Mouse (Mus musculus): ENCODE measurements around the gene Celf5. TPM values are rescaled to one million over a fixed set of nuclear protein-coding genes. Genes with fewer than 3 reads are reported as not detected.

Gene Celf5
- total and polyA plus RNA-seq, 2 experiments, result not detected

- peak within 1 kb of the TSS; percentile 47 for H3K9ac ChIP-seq (ENCODE audit: low read depth, low read length)
- H3K4me1 ChIP-seq (ENCODE audit: control insufficient read depth, insufficient read depth, low read length), result peaks cover 2% of the 10 kb centered on the region
- peak within 1 kb of the TSS; percentile 31 for H3K4me3 ChIP-seq (ENCODE audit: insufficient read depth, low read depth, low read length)
- DNase-seq (ENCODE audit: extremely low read depth, low read depth, low spot score), result no peak
- peaks cover 11% of the 10 kb centered on the region; the same call in 1 of the 2 replicates for H3K79me2 ChIP-seq (ENCODE audit: control insufficient read depth, insufficient read depth, low read length)
- H3K27me3 ChIP-seq (ENCODE audit: control insufficient read depth, insufficient read depth, low read length), result no peaks in the 10 kb centered on the region
- WGBS, result 80% methylated on average over 3 of the region's 3 CpGs
- H3K36me3 ChIP-seq (ENCODE audit: control insufficient read depth, insufficient read depth, low read length), result no peaks in the 10 kb centered on the region
- no peak within 1 kb of the TSS for H3K27ac ChIP-seq (replicated peaks; ENCODE audit: insufficient read depth, low read depth, low read length)
- TF ChIP-seq CTCF (IDR thresholded peaks at IDR 0.05; ENCODE audit: low read depth, low read length) (no peak), POLR2A (IDR thresholded peaks at IDR 0.05; ENCODE audit: extremely low read depth, insufficient read depth, low read length) (no peak)
These were observed 17.5 kb upstream of the Celf5 start, which contains the start of gene S1pr4 for GRCm38 (mm10) chr10:81500032-81500431. Gene S1pr4 (minus strand): TSS chr10:81500132.

- Histone ChIP-seq H3K27ac (replicated peaks; ENCODE audit: insufficient read depth, low read depth, low read length) (no peak overlapping the region), H3K9ac (ENCODE audit: low read depth, low read length) (peak overlapping the region; percentile 47), H3K27me3 (ENCODE audit: control insufficient read depth, insufficient read depth, low read length) (no peaks in the 10 kb centered on the region), H3K4me1 (ENCODE audit: control insufficient read depth, insufficient read depth, low read length) (peaks cover 9% of the 10 kb centered on the region), H3K36me3 (ENCODE audit: control insufficient read depth, insufficient read depth, low read length) (no peaks in the 10 kb centered on the region), H3K4me3 (ENCODE audit: insufficient read depth, low read depth, low read length) (peak overlapping the region; percentile 31), H3K79me2 (ENCODE audit: control insufficient read depth, insufficient read depth, low read length) (peaks cover 17% of the 10 kb centered on the region; the same call in 1 of the 2 replicates)
- 0 out of 2 replicates have a peak, but pooled peaks have one; percentile 10 for TF ChIP-seq POLR2A (IDR thresholded peaks at IDR 0.05; ENCODE audit: extremely low read depth, insufficient read depth, low read length)
- TF ChIP-seq CTCF (IDR thresholded peaks at IDR 0.05; ENCODE audit: low read depth, low read length), result no peak
- WGBS, result 74% methylated on average over 23 of the region's 23 CpGs
- DNase-seq (ENCODE audit: extremely low read depth, low read depth, low spot score), result no peak
These were observed 16.9 kb upstream of the Celf5 start for GRCm38 (mm10) chr10:81499250-81499901.

- Histone ChIP-seq H3K79me2 (ENCODE audit: control insufficient read depth, insufficient read depth, low read length) (peaks cover 17% of the 10 kb centered on the region; the same call in 1 of the 2 replicates), H3K9ac (ENCODE audit: low read depth, low read length) (peak overlapping the region; percentile 47), H3K27ac (replicated peaks; ENCODE audit: insufficient read depth, low read depth, low read length) (no peak overlapping the region), H3K4me1 (ENCODE audit: control insufficient read depth, insufficient read depth, low read length) (peaks cover 9% of the 10 kb centered on the region), H3K27me3 (ENCODE audit: control insufficient read depth, insufficient read depth, low read length) (no peaks in the 10 kb centered on the region), H3K36me3 (ENCODE audit: control insufficient read depth, insufficient read depth, low read length) (no peaks in the 10 kb centered on the region), H3K4me3 (ENCODE audit: insufficient read depth, low read depth, low read length) (peak overlapping the region; percentile 31)
- DNase-seq (ENCODE audit: extremely low read depth, low read depth, low spot score), result no peak
- 88% methylated on average over 38 of the region's 38 CpGs for WGBS
- TF ChIP-seq POLR2A (IDR thresholded peaks at IDR 0.05; ENCODE audit: extremely low read depth, insufficient read depth, low read length) (no peak), CTCF (IDR thresholded peaks at IDR 0.05; ENCODE audit: low read depth, low read length) (no peak)
These were observed 16.1 kb upstream of the Celf5 start for GRCm38 (mm10) chr10:81498316-81499249.

- no peak overlapping the region for H3K9ac ChIP-seq (ENCODE audit: low read depth, low read length)
- no peaks in the 10 kb centered on the region for H3K36me3 ChIP-seq (ENCODE audit: control insufficient read depth, insufficient read depth, low read length)
- DNase-seq (ENCODE audit: extremely low read depth, low read depth, low spot score), result no peak
- no peak overlapping the region for H3K27ac ChIP-seq (replicated peaks; ENCODE audit: insufficient read depth, low read depth, low read length)
- peaks cover 17% of the 10 kb centered on the region; the same call in 1 of the 2 replicates for H3K79me2 ChIP-seq (ENCODE audit: control insufficient read depth, insufficient read depth, low read length)
- H3K4me3 ChIP-seq (ENCODE audit: insufficient read depth, low read depth, low read length), result no peak overlapping the region; the same call in 1 of the 2 replicates
- no peaks in the 10 kb centered on the region for H3K27me3 ChIP-seq (ENCODE audit: control insufficient read depth, insufficient read depth, low read length)
- TF ChIP-seq POLR2A (IDR thresholded peaks at IDR 0.05; ENCODE audit: extremely low read depth, insufficient read depth, low read length), result no peak
- TF ChIP-seq CTCF (IDR thresholded peaks at IDR 0.05; ENCODE audit: low read depth, low read length), result no peak
- WGBS, result 83% methylated on average over 17 of the region's 17 CpGs
- peaks cover 9% of the 10 kb centered on the region for H3K4me1 ChIP-seq (ENCODE audit: control insufficient read depth, insufficient read depth, low read length)
These were observed 15.1 kb upstream of the Celf5 start for GRCm38 (mm10) chr10:81497401-81498270.

DNA sequence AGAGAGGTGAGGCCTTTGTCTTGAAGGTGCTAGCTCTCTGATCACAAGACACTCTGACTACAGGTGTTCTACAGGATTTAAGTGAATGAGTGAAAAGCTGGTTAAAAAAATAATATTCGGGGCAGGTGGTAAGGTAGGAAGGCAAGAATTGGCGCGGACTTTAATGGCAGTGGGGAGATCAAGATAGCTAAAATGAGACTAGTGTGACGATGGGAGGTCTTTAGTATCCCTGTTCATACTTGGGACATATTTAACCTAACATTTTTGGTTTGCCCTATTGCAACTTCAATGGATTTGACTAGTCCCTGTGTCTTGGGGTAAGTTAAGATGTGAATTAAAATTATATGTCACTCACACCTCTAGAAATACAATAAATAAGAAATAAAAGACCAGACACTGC lies 14.5 kb upstream of the Celf5 start:
- H3K79me2 ChIP-seq (ENCODE audit: control insufficient read depth, insufficient read depth, low read length), result peaks cover 17% of the 10 kb centered on the region; the same call in 1 of the 2 replicates
- H3K4me1 ChIP-seq (ENCODE audit: control insufficient read depth, insufficient read depth, low read length), result peaks cover 9% of the 10 kb centered on the region
- no peak overlapping the region for H3K27ac ChIP-seq (replicated peaks; ENCODE audit: insufficient read depth, low read depth, low read length)
- no peak for TF ChIP-seq CTCF (IDR thresholded peaks at IDR 0.05; ENCODE audit: low read depth, low read length)
- no peak for TF ChIP-seq POLR2A (IDR thresholded peaks at IDR 0.05; ENCODE audit: extremely low read depth, insufficient read depth, low read length)
- no peaks in the 10 kb centered on the region; the same call in 1 of the 2 replicates for H3K36me3 ChIP-seq (ENCODE audit: control insufficient read depth, insufficient read depth, low read length)
- 30% methylated on average over 4 of the region's 4 CpGs for WGBS
- H3K27me3 ChIP-seq (ENCODE audit: control insufficient read depth, insufficient read depth, low read length), result no peaks in the 10 kb centered on the region
- DNase-seq (ENCODE audit: extremely low read depth, low read depth, low spot score), result no peak
- H3K9ac ChIP-seq (ENCODE audit: low read depth, low read length), result no peak overlapping the region
- H3K4me3 ChIP-seq (ENCODE audit: insufficient read depth, low read depth, low read length), result no peak overlapping the region; the same call in 1 of the 2 replicates
